Mouse (Mus musculus): Measurements from ENCODE around the gene Fkbp5.

GRCm38 (mm10) chr17:28391568-28392432 lies 125.5 kb downstream of the Fkbp5 start:
- TF ChIP-seq POLR2A (IDR thresholded peaks at IDR 0.05; ENCODE audit: low read depth, low read length) = no peak
- TF ChIP-seq CTCF (IDR thresholded peaks at IDR 0.05; ENCODE audit: extremely low read depth, insufficient read depth, insufficient read length, insufficient replicate concordance) = no peak

Data from spleen, adult 2 months (tissue).